Mouse (Mus musculus) granulocyte monocyte progenitor cell, adult 5-6 weeks (primary cell): ENCODE results near the gene Ostc. TPM values are rescaled to one million over a fixed set of nuclear protein-coding genes. Genes with fewer than 3 reads are reported as not detected.

Source experiments
- ATAC-seq: replicated peaks from 2 replicates; pipeline ENCODE4 v1.8.0; 2016; ENCODE audit warnings: mild to moderate bottlenecking, moderate TSS enrichment, inconsistent platforms; ENCODE audit not compliant: poor library complexity, severe bottlenecking
- total RNA-seq, 2 experiments: library from RNA; stranded (forward) in 1 of 2; stranded (reverse) in 1 of 2; fragments of 200-712, 200-1000 nt in 1 of 2; fragments of >200 nt in 1 of 2; fragmentation: Nextera tagmentation in 1 of 2; gene quantifications; 2 replicates each; pipeline ENCODE4 v1.2.3; 2014 to 2017

The Ostc gene
- total RNA-seq, 2 experiments from 2014 or later = 276 to 302 TPM

- ATAC-seq = no peak
These were observed 48.6 kb downstream of the Ostc start for GRCm38 (mm10) chr3:130660619-130661018.

DNA sequence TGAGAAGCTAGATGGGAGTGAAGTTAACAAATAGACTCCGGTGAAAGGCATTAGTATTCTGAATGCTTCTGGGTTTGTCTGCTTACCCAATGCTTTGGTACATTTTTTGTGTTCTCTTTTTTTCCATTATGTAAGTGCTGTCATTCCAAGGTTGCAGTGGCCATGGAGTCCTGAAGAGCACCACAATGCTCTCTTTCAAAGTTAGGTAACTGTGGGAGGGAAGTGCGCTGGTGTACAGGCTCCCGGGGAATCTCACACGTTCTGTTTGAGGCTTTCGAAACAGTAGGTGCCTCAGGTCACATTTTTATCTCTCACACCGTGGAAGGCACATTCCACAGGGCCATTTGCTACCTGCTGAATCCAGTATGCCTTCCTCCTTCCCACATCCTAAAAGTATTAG, 59.7 kb downstream of the Ostc start:
- ATAC-seq = no peak

GRCm38 (mm10) chr3:130646110-130646810, 63.0 kb downstream of the Ostc start:
- ATAC-seq = no peak

Other genes with a start within 250 kb of the Ostc start
- not detected in 2 replicates for gene Etnppl, start 92.0 kb downstream of the Ostc start, total RNA-seq (2014; fragmentation: Nextera tagmentation)
- not detected in 2 replicates for gene Etnppl, start 92.0 kb downstream of the Ostc start, total RNA-seq (2017)
- gene Rpl34, start 21.0 kb upstream of the Ostc start, total RNA-seq (2014; fragmentation: Nextera tagmentation) = 2,558 and 2,686 TPM in 2 replicates
- 2,815 and 3,056 TPM in 2 replicates for gene Rpl34, start 21.0 kb upstream of the Ostc start, total RNA-seq (2017)